Mouse (Mus musculus) liver, embryonic 14.5 days (tissue): Measurements from ENCODE around the gene Uggt2.

ENCODE experiments used
- CTCF ChIP-seq: IDR thresholded peaks from 2 replicates; pipeline ENCODE4 v1.5.1; 2016; ENCODE audit warnings: antibody characterized with exemption, low read depth, control low read depth
- EP300 ChIP-seq: IDR thresholded peaks from 2 replicates; pipeline ENCODE4 v1.6.1; 2016; ENCODE audit warnings: antibody characterized with exemption, low read depth

DNA sequence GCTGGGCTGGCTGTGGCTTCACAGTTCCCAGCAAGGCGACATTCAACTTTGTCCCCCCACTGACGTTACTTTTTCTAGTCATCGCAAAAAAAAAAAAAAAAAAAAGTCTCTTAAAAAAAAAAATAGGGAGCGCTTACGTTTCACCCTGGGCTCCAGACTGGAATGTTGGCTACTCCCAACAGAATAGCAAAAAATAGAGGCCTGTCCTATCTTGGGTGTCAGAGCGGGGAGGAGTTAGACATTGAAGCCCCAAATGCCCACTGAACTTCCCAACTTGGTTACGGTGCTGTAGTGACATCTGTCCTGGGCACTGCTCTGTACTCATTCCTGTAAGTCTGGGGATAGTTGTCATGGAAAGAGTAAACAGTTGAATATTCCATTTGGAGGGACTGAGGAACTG is 160.7 kb downstream of the Uggt2 start:
- no peak for TF ChIP-seq CTCF
- no peak for TF ChIP-seq EP300
